Mouse (Mus musculus) ES-Bruce4 (cell line): ENCODE measurements around the gene Prkcq.

Experiments
- CTCF ChIP-seq: IDR thresholded peaks from one replicate; pipeline ENCODE4 v1.8.1; 2011; ENCODE audit warnings: low read depth, low read length
- EP300 ChIP-seq: IDR thresholded peaks from 2 replicates; pipeline ENCODE4 v1.6.1; 2011; ENCODE audit warnings: low read depth, low read length; ENCODE audit not compliant: insufficient read depth
- POLR2A ChIP-seq: IDR thresholded peaks from one replicate; pipeline ENCODE4 v1.8.1; 2011; ENCODE audit warnings: low read length; ENCODE audit not compliant: insufficient read depth

DNA sequence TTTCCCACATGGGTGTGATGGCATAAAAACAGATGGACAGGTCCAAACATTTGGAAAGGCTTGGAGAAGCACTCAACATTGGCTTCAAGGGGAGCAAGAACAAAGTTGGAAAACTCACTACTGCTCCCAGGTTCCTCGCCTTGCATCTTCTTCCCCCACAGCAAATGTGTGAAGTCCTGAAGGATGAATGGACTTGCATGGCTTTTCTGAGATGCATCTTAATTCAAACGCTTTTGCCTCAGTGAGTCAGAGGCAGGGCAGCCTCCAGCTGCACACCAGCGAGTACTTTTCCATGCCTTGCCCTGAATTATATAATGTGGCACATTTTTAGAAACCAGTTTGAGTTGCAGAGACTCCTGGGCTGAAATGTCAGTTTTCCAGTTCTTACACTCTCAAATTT, 175.9 kb downstream of the Prkcq start:
- TF ChIP-seq EP300, result no peak
- no peak for TF ChIP-seq CTCF
- TF ChIP-seq POLR2A, result no peak
